Mouse (Mus musculus) naive thymus-derived CD4-positive, alpha-beta T cell, adult 2 months (primary cell): ENCODE measurements around the gene Fam78a.

Experiments
- DNase-seq: peaks from one replicate; pipeline ENCODE4 v3.0.0-alpha.2; 2011; ENCODE audit warnings: low read depth

Fam78a gene

DNA sequence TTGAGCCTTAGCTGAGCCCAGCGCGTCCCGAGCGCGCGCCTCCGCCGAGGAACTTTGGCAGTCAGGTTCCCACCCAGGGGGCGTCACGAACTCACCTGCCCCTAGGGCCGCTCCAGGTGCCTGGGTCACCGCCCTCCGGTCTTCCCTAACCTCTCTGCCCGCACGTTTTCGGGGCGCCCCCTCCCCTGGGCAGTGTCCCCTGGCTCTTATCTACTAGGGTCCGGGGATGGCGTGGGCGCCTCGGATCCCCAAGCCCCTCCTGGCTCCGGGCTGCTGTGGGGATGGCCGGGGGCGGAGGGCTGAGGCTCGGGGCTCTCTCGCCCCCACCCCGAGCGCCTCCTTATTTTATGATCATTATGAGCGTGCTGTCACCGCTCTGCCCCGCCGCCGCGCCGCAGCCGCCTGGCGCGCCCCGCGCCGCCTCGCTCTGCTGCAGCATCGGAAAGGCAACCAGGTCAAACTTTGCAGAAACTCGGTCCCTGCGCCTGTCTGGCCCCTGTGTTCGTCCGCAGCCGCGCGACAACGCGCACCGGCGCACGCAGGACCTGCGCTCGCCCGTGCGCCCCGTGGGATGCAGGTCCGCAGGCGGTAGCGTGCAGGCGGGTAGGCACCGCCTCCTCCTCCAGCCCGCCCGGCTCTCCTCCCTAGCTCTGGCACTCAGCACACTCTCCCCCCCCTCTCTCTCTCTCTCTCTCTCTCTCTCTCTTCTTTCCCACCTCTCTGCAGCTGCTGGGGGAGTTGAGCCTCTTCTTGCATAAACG is at the start of gene Fam78a:
Gene Fam78a (minus strand): TSS at position 747 of the 761 bp plus-strand sequence.
- peak; percentile 76 for DNase-seq

GRCm38 (mm10) chr2:32134039-32134438 is 49.4 kb upstream of the Fam78a start:
- peak; percentile 95 for DNase-seq

DNA sequence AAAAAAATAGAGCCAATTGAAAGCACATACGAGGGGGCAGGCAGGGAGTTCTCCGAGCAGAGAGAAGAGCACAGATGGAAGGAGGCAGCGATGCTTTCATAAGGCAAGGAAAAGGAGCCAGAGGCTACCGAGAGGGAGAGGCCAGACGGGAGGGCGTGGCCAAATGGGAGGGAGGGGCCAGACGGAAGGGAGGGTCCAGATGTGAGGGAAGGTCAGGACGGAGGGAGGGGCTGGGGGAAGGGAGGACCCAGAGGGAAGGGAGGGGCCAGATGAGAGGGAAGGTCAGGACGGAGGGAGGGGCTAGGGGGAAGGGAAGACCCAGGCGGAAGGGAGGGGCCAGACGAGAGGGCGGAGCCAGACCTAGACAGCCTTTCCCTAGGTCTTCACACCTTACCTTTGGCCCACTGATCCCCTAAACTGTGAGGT is 47.9 kb upstream of the Fam78a start:
- DNase-seq: peak; percentile 42

- DNase-seq: no peak
These were observed 47.4 kb upstream of the Fam78a start for GRCm38 (mm10) chr2:32131866-32132566.

DNA sequence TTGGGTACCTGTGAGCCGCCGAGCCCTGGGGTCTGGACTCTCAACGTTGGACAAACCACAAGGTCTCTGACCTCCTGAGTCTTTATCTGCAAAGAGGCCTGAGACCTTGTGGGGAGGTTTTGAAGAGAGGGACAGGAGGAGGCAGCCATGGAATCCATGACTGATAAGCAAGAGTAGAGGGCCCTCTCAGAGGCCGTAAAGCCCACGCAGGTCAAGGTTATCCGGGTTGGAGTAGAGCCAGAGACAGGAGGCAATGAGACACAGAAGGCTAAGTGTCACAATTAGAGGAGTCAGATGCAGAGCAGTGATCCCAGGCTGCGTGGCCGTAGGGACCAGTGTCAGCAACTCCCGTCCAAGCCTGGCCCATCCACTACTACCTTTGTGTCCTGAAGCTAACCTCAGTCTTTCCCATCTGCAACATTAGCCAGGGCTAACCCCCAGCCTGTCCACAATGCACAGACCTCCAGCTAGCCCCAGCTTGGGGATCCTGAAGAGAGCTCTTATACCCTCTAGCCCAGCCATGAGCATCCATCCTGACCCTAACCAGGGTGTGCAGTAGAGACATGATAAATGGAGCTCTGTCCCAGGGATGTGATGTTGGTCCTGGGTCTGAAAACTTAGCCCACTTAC is 46.7 kb upstream of the Fam78a start:
- DNase-seq: no peak

DNA sequence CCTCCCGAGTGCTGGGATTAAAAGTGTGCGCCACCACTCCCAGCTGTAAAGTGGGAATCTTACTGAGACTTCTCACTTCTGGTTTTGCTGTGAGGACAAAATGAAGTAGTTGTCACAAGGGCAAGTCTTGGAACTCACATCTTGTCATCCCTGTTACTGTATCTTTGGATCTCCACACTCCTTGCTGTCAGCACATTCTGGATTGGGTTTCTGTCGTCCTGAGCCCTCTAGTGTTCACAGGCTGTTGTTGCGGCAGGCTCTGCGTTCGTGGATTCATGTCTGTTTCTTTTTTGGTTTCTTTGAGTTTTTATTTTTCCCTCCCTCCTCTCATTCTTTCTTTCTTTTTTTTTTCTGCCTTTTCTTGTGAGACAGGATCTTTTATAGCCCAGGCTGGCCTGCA is 45.8 kb upstream of the Fam78a start:
- DNase-seq: peak; percentile 77

GRCm38 (mm10) chr2:32129383-32130074 is 44.9 kb upstream of the Fam78a start:
- DNase-seq: no peak

- no peak for DNase-seq
These were observed 43.8 kb upstream of the Fam78a start for GRCm38 (mm10) chr2:32128536-32128841.

GRCm38 (mm10) chr2:32127653-32128535 is 43.2 kb upstream of the Fam78a start:
- DNase-seq: no peak

GRCm38 (mm10) chr2:32121785-32122184 is 37.1 kb upstream of the Fam78a start:
- DNase-seq: no peak

GRCm38 (mm10) chr2:32121150-32121549 is 36.5 kb upstream of the Fam78a start:
- peak; percentile 64 for DNase-seq

- DNase-seq: peak; percentile 35
These were observed 35.4 kb upstream of the Fam78a start for GRCm38 (mm10) chr2:32119802-32120750.

DNA sequence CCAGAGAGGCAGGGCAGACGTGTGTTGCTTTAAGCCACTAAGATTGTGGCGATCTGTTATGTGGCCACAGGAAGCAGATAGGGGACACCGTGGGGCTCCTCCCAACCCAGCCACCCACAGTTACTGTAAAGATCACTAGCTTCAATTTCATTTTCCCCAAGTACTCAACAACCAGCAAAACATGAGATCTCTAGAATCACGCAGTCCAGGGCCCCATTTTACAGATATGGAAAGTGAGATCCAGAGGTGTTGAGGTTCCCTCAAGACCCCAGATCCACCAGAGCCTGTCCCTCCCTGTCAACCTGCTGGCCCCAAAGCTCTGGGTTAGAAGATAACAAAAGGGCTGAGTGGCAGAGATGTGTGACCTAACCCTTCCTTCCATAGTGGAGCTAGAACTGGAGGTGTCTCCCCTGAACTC is 31.2 kb upstream of the Fam78a start:
- DNase-seq: no peak

GRCm38 (mm10) chr2:32112548-32112947 is 27.9 kb upstream of the Fam78a start:
- no peak for DNase-seq

- DNase-seq: no peak
These were observed 26.6 kb upstream of the Fam78a start for GRCm38 (mm10) chr2:32111268-32111667.

DNA sequence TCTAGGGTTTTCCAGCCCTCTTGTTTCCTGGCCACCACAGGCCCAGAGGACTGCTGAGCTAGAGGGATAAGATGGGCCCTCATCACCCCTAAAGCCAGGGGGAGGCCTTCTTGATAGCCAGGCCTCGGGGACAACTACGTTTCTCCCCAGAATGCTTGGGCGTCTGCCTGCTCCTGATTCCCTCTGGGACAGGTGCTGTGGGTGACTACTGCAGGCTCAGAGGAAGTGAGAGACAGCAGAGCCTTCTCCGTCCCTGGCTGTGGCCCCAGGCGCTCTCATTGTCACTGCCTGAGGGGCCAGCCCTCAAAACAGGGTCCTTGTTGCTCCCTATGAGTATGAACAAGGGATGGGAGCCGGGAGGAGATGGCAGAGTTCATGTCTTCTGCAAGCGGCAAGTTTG is 21.3 kb upstream of the Fam78a start:
- DNase-seq: no peak

DNA sequence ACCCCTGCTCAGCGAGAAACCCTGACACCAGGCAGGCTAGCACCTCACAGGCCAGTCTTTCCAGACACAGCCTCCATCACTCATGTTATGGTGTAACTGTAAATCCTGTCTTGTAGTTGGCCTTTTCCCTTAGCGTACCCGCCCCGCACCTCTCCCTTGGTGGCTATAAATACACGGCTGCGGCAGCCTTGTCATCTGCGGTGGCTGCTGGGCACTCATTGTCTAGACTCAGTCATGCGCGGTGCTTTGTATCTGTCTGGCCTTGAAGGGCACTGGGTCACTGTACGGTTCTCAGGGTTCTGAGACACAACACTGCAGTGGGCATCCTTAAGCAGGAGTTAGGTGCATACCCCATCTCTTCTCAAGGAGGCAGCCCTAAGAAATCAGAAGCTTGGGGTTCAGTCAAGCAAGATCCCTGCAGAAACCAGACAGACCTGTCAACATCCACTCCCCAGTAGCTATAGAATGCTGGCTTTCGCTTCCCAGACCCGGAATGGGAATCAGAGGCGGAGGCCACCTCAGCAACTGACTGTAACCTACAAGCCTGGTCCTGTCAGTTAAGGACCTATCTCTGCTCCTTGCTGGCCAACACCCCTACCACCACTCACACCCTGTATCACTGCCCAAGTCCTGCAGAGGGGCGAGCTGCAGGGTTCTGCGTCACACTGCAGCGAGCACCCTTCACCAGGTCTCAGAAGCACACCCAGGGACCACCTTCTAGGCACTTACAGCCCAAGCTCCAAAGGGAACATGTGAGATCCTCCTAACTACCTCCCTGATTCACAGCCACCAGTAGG is 20.7 kb upstream of the Fam78a start:
- DNase-seq: no peak

- DNase-seq: no peak
These were observed 19.5 kb upstream of the Fam78a start for GRCm38 (mm10) chr2:32104122-32104521.

- no peak for DNase-seq
These were observed 18.9 kb upstream of the Fam78a start for GRCm38 (mm10) chr2:32103557-32103956.

DNA sequence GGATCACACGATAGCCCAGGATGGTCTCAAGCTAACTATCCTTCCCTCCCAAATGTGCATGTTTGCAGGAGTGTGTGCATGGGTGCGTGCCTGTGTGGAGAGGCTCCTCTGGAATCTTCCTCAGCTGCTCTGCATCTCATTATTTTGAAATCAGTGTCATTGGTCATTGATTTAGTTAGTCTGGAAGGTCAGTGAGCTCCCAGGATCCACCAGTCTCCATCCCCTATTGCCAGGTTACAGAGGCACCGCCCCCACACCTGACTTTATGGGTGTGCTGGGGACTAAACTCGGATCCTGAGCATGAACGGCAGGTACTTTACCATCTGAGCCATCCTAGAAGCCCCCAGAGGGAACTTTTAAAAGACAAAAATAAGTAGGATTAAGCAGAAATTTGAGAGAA is 18.3 kb upstream of the Fam78a start:
- no peak for DNase-seq
